Mouse (Mus musculus): ENCODE measurements around the gene Gm5737. TPM values are rescaled to one million over a fixed set of nuclear protein-coding genes. Genes with fewer than 3 reads are reported as not detected.

The Gm5737 gene
- total RNA-seq, 1 experiment from 2014 or later: not detected

GRCm38 (mm10) chr7:120869883-120870282, 57.7 kb downstream of the Gm5737 start:
- no peak for ATAC-seq (ENCODE audit: extremely low read depth, insufficient number of reproducible peaks, low FRiP score, poor library complexity, severe bottlenecking)

DNA sequence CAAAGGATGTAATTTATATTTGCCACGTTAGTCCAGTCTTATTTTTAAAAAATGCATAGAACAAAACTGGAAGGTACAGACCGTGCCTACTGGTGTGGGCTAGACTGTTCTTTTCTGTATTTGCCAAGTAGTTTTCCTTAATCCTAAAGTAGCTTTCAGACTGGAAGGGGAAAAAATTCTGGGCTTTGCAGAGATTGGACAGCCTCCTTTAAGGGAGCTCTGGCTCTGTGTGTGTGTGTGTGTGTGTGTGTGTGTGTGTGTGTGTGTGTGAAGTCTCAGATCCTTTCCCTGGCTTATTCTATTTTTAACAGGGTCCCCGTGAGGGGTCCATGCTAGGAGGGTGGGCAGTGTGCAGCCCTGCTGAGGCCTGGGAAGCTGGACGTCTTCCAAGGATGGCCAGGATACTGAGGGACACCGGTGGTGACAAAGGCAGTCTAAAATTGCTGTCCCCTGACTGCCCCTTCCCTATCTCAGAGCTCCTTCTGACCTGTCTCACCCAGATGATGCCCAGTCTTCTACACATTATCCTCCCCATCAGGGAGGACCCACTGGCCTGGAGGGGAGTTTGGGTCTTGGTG, 58.4 kb downstream of the Gm5737 start:
- no peak for ATAC-seq (ENCODE audit: extremely low read depth, insufficient number of reproducible peaks, low FRiP score, poor library complexity, severe bottlenecking)

- no peak for ATAC-seq (ENCODE audit: extremely low read depth, insufficient number of reproducible peaks, low FRiP score, poor library complexity, severe bottlenecking)
These were observed 60.9 kb downstream of the Gm5737 start for GRCm38 (mm10) chr7:120873083-120873482.

- ATAC-seq (ENCODE audit: extremely low read depth, insufficient number of reproducible peaks, low FRiP score, poor library complexity, severe bottlenecking): no peak
These were observed 61.9 kb downstream of the Gm5737 start for GRCm38 (mm10) chr7:120874021-120874420.

GRCm38 (mm10) chr7:120874764-120875539, 62.8 kb downstream of the Gm5737 start:
- no peak for ATAC-seq (ENCODE audit: extremely low read depth, insufficient number of reproducible peaks, low FRiP score, poor library complexity, severe bottlenecking)

DNA sequence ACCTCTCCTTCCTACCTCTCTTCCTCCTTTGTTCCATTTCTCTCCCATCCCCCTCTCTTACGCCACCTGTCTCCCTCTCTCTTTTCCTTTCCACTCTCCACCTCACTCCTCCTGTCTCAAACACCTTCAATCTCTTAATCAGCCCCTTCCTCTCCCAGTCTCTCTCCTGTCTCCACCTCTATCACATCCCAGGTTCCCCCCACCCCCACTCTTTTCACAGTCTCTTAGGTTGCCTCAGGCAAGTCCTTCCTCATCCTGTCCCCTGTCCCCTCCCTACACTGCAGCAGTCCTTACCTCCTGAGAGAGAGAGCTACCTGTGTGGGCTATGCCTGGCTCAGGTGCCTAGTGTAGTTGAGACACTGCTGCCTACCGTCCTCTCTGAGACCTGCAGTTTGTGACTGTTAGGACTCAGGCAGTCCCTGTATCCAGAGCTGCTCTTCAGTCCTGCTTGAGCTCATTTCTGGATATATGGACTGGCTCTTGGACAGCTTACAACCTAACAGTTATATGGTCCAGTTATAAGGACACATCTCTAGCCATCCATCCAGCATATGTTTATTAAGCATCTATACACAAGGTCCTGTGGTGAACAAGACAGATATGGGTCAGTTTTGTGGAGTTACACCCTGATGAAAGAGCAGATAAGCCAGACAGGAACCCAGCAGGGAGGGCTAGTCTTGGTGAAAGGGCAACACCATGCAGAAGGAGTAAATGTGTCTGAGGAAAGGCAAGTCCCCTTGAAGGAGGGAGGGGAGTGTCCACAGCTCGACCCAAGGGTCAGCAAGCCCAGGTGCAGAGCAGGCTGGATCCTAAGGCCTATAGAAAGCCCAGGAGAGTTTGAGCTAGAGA, 63.6 kb downstream of the Gm5737 start:
- no peak for ATAC-seq (ENCODE audit: extremely low read depth, insufficient number of reproducible peaks, low FRiP score, poor library complexity, severe bottlenecking)

GRCm38 (mm10) chr7:120878271-120878670, 66.1 kb downstream of the Gm5737 start:
- no peak for ATAC-seq (ENCODE audit: extremely low read depth, insufficient number of reproducible peaks, low FRiP score, poor library complexity, severe bottlenecking)

GRCm38 (mm10) chr7:120879972-120880371, 67.8 kb downstream of the Gm5737 start:
- no peak for ATAC-seq (ENCODE audit: extremely low read depth, insufficient number of reproducible peaks, low FRiP score, poor library complexity, severe bottlenecking)

GRCm38 (mm10) chr7:120880770-120881169, 68.6 kb downstream of the Gm5737 start:
- ATAC-seq (ENCODE audit: extremely low read depth, insufficient number of reproducible peaks, low FRiP score, poor library complexity, severe bottlenecking): no peak

Other genes with a start within 250 kb of the Gm5737 start
- 57.0 and 57.1 TPM in 2 replicates for gene Uqcrc2, start 177.2 kb upstream of the Gm5737 start, total RNA-seq (2017)
- not detected in 2 replicates for gene Pdzd9, start 142.0 kb upstream of the Gm5737 start, total RNA-seq (2017)
- gene Mosmo, start 134.7 kb upstream of the Gm5737 start, total RNA-seq (2017): 21.5 and 22.7 TPM in 2 replicates
- gene Vwa3a, start 73.0 kb upstream of the Gm5737 start, total RNA-seq (2017): not detected in 2 replicates
- 51.9 and 56.9 TPM in 2 replicates for gene Eef2k, start 30.5 kb downstream of the Gm5737 start, total RNA-seq (2017)
- gene Polr3e, start 105.4 kb downstream of the Gm5737 start, total RNA-seq (2017): 16.6 and 19.2 TPM in 2 replicates
- gene Cdr2, start 169.9 kb downstream of the Gm5737 start, total RNA-seq (2017): 25.7 and 28.2 TPM in 2 replicates
- gene Mfsd13b, start 170.1 kb downstream of the Gm5737 start, total RNA-seq (2017): not detected in 2 replicates
- gene Mettl9, start 222.1 kb downstream of the Gm5737 start, total RNA-seq (2017): 192 and 194 TPM in 2 replicates

Data from neutrophil, adult 5-6 weeks (primary cell).